In genomic region chr2:142335103-142335999, GRCm38 (mm10) we compare ENCODE assay signal across 12 mouse cellular contexts.
A peak's percentile ranks its signal among the peaks of the same experiment; 100 is the strongest.
DNase-seq lines count a peak whose midpoint lies in the region; ATAC-seq and TF ChIP-seq lines count a peak whose summit lies in the region.
"Had no signal": no experiment of that assay in that cellular context is flagged by ENCODE, and none has a peak within 500 bp of the region (broad histone marks: within the 10 kb centered on the region; RNA-seq: fewer than 3 reads in every experiment).

No protein-coding gene starts in this region.

- no peak for TF ChIP-seq EP300 in ES-Bruce4 (IDR thresholded peaks at IDR 0.05; ENCODE audit: insufficient read depth, low read depth, low read length)

- intact Hi-C loops in gastrocnemius, adult 2 months (cut with DNase I): no loop called here

- peak; percentile 76 for ATAC-seq in forebrain, embryonic 14.5 days
- peak; percentile 71 for ATAC-seq in midbrain, embryonic 11.5 days (ENCODE audit: low FRiP score)

- no peaks in the 10 kb centered on the region for H3K36me3 ChIP-seq in ES-Bruce4 (ENCODE audit: control insufficient read depth, insufficient read depth, low read length, poor library complexity, severe bottlenecking)
- no peaks in the 10 kb centered on the region for H3K36me3 ChIP-seq in forebrain, embryonic 14.5 days (ENCODE audit: control insufficient read depth, insufficient read depth, low read length)
- no peaks in the 10 kb centered on the region for H3K36me3 ChIP-seq in midbrain, embryonic 11.5 days (ENCODE audit: control insufficient read depth, insufficient read depth, low read length)

- 0 out of 2 replicates have a peak overlapping the region, but pooled peaks have one; percentile 6 for H3K27ac ChIP-seq in ES-Bruce4 (ENCODE audit: insufficient read depth, low read length)
- H3K27ac ChIP-seq in cortical plate, adult 2 months (ENCODE audit: insufficient read depth, low read length): peak overlapping the region; percentile 89
- peak overlapping the region; percentile 72 for H3K27ac ChIP-seq in forebrain, embryonic 14.5 days (ENCODE audit: low read depth, low read length)
- peak overlapping the region; percentile 83 for H3K27ac ChIP-seq in midbrain, embryonic 11.5 days (ENCODE audit: low read depth, low read length)
- H3K27ac ChIP-seq in gastrocnemius, adult 2 months: no peak overlapping the region

- 3% methylated on average over 10 of the region's 10 CpGs for WGBS in forebrain, embryonic 14.5 days
- 12% methylated on average over 10 of the region's 10 CpGs for WGBS in midbrain, embryonic 11.5 days

- peak; percentile 94 for DNase-seq in forebrain, embryonic 14.5 days (ENCODE audit: low spot score)
- DNase-seq in midbrain, embryonic 11.5 days (ENCODE audit: low spot score, missing footprints): peak; percentile 90
- DNase-seq in gastrocnemius, adult 8-10 months (ENCODE audit: low spot score in 2 of 2): no peak
- no peak for DNase-seq in cerebellum, postnatal 36 days
- DNase-seq in gastrocnemius, adult 2 months: no peak
- no peak for DNase-seq in lung, postnatal 4 days
- DNase-seq: gastrocnemius, postnatal 10 days; heart, postnatal 4 days; lung, postnatal 10 days; spleen, adult 18-20 months had no signal

- H3K4me1 ChIP-seq in ES-Bruce4 (ENCODE audit: control insufficient read depth, insufficient read depth, low read length): no peaks in the 10 kb centered on the region
- peaks cover 3% of the 10 kb centered on the region; the same call in 1 of the 2 replicates for H3K4me1 ChIP-seq in cortical plate, adult 2 months (ENCODE audit: control insufficient read depth, insufficient read depth, low read length)
- peaks cover 10% of the 10 kb centered on the region for H3K4me1 ChIP-seq in forebrain, embryonic 14.5 days (ENCODE audit: control insufficient read depth, insufficient read depth, low read length)
- peaks cover 15% of the 10 kb centered on the region; the same call in 1 of the 2 replicates for H3K4me1 ChIP-seq in midbrain, embryonic 11.5 days (ENCODE audit: control insufficient read depth, insufficient read depth, low read length)

- H3K27me3 ChIP-seq in ES-Bruce4 (ENCODE audit: control insufficient read depth, insufficient read depth, low read length, poor library complexity, severe bottlenecking): no peaks in the 10 kb centered on the region
- H3K27me3 ChIP-seq in forebrain, embryonic 14.5 days (replicated peaks; ENCODE audit: control insufficient read depth, insufficient read depth, low read length): peaks cover 15% of the 10 kb centered on the region
- H3K27me3 ChIP-seq in midbrain, embryonic 11.5 days (ENCODE audit: control insufficient read depth, insufficient read depth, low read length): no peaks in the 10 kb centered on the region

- H3K4me3 ChIP-seq in ES-Bruce4 (ENCODE audit: low read depth, low read length): no peak overlapping the region
- H3K4me3 ChIP-seq in cortical plate, adult 2 months (ENCODE audit: insufficient read depth, low read length): no peak overlapping the region
- H3K4me3 ChIP-seq in forebrain, embryonic 14.5 days (ENCODE audit: low read depth, low read length): no peak overlapping the region
- no peak overlapping the region for H3K4me3 ChIP-seq in midbrain, embryonic 11.5 days (ENCODE audit: low read depth, low read length)
- no peak overlapping the region for H3K4me3 ChIP-seq in gastrocnemius, adult 2 months

- H3K4me2 ChIP-seq in forebrain, embryonic 14.5 days (ENCODE audit: low read length): no peak overlapping the region
- H3K4me2 ChIP-seq in midbrain, embryonic 11.5 days: no peak overlapping the region

- no peaks in the 10 kb centered on the region for H3K9me3 ChIP-seq in ES-Bruce4 (replicated peaks; ENCODE audit: control insufficient read depth, insufficient read depth, low read length, poor library complexity, severe bottlenecking)
- no peaks in the 10 kb centered on the region for H3K9me3 ChIP-seq in forebrain, embryonic 14.5 days (replicated peaks; ENCODE audit: control insufficient read depth, low read length)
- no peaks in the 10 kb centered on the region for H3K9me3 ChIP-seq in midbrain, embryonic 11.5 days (ENCODE audit: control insufficient read depth, low read length)

- TF ChIP-seq POLR2A in ES-Bruce4 (IDR thresholded peaks at IDR 0.05; ENCODE audit: insufficient read depth, low read length): no peak
- TF ChIP-seq POLR2A in cortical plate, adult 2 months (IDR thresholded peaks at IDR 0.05; ENCODE audit: extremely low read depth, insufficient read depth, low read length): no peak

- no peak for TF ChIP-seq CTCF in ES-Bruce4 (IDR thresholded peaks at IDR 0.05; ENCODE audit: low read depth, low read length)
- TF ChIP-seq CTCF in cortical plate, adult 2 months (IDR thresholded peaks at IDR 0.05; ENCODE audit: extremely low read depth, insufficient read depth, low read length): no peak
- TF ChIP-seq CTCF in gastrocnemius, adult 2 months (IDR thresholded peaks at IDR 0.05): no peak

- H3K9ac ChIP-seq in ES-Bruce4 (ENCODE audit: low read depth, poor library complexity, severe bottlenecking): no peak overlapping the region
- no peak overlapping the region for H3K9ac ChIP-seq in forebrain, embryonic 14.5 days (ENCODE audit: low read length)
- H3K9ac ChIP-seq in midbrain, embryonic 11.5 days (ENCODE audit: low read length): no peak overlapping the region

Comparison
In these comparisons a context has a peak if more than half of its experiments do, and no peak if none do; other contexts are left out.
1. DNase-seq: peak in forebrain, embryonic 14.5 days (single experiment) and midbrain, embryonic 11.5 days (single experiment); none in gastrocnemius, adult 8-10 months (0 of 2), cerebellum, postnatal 36 days (0 of 2), gastrocnemius, adult 2 months (single experiment) and lung, postnatal 4 days (0 of 2).